Mouse (Mus musculus) skeletal muscle tissue, adult 2 months (tissue): Measurements from ENCODE around the gene Chchd4.
"Not testable (repeated sequence)": the region's sequence is repeated elsewhere in the genome, so short reads cannot be mapped to it uniquely, and the experiment has no call there.

Source experiments
- DNase-seq: peaks from one replicate; pipeline ENCODE4 v3.0.0-alpha.2; 2012; ENCODE audit warnings: low read depth, low spot score

Chchd4 gene

DNA sequence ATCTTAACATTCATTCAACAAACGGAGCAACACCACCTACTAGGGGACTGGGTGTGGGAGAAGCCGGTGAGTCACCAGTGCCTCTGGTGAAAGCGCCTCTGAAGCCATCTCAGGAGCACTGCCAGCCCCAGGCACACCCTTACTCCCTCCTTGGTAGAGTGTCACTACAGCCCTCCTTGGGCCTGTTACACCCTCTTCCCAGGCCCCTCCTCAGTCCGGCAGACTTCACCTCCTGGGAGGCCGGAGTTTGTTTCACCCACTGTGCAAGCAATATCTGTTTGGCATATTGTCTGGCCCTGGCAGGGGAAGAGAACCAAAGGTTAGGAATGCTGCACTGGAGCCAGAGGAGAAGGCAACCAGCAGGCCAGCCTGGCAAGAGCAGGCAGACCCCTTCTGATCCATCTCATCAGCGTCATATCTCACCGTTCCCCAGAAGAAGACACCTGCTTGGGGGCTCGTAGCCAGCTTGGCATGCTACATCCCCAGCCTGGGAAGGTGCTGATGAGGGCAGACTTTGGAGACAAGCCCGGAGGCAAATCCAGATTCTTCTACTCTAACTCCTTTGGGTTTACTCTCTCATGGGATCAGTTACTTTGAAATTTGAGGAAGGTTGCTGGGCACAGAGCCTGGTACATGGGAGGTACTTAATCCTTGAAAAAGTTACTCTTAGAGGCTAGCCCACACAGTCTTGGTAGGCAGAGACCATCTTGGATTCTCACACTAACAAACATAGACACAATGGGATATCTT, 1.3 kb upstream of the Chchd4 start:
- peak; percentile 52 for DNase-seq

DNA sequence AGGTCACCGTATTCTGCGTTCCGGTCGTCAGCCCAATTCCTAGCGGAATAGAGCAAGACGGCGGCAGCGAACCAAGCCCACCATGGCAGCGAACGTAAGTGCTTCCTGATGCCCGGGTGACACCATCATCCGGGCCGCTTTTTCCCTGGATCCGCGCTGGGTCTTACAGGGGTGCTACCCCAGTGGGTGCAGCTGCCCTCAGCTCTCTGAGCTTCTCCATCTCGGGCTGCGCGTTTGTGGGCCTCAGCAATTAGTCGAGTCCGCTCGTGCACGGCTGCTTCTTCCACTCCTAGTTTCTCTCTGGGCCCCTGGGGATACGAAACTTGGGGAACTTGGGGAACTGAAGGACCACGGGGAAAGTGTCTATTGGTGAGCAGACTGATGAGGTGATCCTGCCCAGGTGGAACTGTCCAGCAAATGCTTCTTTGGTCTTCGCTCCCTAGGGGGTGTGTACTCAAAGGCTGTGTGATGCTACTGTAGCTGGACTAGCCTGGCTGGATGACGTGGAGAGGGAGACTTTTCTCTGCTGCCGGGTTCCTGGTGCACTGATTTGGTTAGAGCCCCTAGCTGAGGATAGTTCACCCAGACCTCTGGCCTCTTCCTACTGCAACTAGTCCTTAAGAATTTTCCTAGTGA, 577 bp upstream of the Chchd4 start:
- no peak for DNase-seq

DNA sequence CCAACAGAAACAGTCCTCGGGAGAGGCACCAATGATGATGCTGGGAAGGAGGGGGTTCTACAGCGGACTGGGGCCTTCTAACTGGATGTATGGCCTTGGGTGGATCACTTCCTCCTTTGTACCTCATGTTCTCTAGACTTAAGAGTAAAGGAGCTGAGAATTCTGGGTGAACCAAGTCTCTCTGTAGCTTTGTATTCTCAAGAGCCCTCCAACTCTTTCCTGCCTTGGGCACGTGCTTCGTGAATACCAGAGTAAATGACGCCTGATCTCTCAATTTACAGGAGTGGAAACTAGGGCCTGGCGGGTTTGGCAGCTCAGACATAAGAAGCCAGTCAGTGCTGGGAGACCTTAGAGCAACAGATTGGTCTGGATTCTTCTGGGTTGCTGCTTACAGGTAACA, 1.0 kb downstream of the Chchd4 start:
- DNase-seq: no peak

DNA sequence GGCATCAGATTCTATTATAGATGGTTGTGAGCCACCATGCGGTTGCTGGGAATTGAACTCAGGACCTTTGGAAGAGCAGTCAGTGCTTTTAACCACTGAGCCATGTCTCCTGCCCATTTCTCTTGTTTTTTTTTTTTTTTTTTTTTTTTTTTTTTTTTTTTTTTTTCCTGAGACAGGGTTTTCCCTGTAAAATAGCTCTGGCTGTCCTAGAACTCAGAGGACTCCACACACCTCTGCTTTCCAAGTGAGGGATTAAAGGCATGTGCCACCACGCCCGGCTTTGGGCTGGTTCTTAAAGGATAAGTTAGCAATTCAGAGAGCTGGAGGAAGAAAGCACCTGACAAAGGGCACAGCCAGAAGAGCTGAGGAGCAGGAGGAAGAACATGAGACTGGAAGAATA, 1.9 kb downstream of the Chchd4 start:
- not testable (repeated sequence) for DNase-seq

DNA sequence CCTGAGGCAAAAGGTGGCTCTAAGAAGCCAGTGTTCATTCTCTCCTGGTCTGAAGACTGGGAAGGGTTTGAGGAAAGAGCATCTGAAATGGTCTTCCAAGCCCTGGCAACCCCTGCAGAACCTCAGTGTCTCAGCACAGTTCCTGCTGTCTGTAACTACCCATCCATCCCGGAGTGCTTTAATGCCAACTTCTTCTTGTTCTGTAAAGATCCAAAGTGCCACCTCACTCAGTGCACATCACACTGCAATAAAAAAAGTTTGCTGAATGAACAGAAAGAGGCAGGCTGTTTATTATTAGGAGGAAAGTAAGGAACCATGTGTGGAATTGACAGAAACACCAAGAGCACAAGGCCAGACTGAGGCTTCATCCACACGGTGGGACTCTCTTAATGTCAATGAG, 2.6 kb downstream of the Chchd4 start:
- DNase-seq: no peak

DNA sequence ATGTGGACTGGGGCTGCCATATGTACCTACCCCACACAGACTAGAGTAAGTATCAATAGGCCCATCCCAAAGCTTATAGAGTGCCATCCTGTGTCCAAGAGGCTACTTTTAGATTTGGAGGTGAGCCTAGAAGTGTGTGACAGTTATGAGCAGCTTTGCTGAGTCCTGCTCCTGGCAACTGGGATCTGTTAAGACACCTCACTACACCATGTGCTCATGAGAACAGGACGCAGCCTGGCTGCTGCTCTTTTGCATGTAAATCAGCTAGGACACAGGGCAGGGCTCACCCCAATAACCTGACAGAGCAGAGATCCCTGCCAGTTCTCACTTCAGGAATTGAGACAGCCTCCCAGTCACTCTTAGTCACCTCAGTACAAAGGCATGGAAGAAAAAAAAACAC, 6.2 kb downstream of the Chchd4 start:
- peak; percentile 78 for DNase-seq

DNA sequence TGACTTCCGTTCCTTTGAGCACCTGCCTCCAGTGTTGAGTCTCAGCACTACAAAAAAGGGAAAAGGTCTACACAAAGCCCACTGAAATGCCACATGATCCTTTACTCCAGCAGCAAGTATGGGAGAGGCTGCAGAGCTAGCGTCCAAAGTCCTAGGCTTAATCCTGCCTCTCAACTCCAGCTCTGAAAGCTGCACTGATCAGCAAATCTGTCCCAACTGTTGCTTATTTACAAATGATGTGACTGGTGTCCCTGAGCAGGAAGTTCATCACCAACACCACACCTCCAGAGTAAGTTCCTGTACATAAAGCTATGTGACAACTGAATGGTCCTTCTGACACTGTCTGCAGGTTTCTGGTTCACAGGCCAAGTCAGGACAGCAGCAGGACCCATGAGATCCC, 7.6 kb downstream of the Chchd4 start:
- DNase-seq: no peak

DNA sequence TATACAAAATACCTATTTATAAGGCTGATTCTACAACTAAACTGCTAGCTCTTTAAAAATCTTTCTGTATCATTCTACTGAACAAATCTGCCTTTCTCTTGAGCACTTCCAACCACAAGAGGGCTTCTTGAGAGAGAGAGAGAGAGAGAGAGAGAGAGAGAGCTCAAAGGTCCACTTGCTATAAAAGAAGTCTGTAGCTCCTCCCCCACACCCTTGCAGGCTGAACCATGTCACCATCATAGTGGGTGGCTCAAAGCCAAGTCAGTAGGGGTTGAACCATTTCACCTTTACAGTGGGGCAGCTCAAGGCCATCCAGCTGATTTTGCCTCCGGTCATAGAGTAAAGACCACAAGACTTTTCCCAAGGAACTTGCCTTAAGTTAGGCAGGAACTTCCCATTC, 13.9 kb downstream of the Chchd4 start:
- no peak for DNase-seq

DNA sequence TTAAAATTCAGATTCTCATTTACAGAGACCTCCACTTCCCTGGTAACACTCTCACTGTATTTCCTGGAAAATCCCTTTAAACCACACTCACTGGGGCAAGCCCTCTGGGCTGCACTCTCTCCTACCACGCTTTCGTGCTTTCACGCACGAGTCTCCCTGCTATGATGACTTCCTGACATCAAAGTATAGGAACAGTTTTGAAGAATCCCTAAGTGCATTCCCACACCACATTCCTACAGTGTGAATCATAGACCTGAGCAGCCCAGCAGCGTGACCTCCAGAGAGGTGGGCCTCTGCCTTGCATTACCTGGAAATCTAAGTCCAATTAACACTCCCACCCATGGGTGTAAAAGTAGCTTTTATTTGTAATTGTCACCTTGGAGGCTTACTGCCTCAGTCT, 18.8 kb downstream of the Chchd4 start:
- no peak for DNase-seq

DNA sequence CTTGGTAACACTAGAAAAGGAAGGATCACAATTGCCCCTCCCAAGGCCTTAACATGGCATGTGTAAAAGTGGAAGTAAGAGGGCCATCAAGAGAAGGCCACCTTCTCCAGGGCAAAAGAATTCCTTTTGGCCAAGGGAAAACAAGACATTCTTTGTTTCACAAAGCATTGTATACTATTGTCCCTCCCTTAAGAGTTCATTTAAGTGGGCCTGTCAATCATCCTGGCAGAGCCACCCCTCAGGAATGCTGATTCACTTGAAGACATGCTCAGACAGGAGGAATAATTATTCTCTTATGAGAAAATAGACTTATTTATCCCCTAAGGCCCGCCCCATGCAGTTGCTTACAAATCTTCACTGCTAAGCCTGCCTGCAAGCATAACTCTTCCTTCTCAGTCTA, 21.3 kb downstream of the Chchd4 start:
- no peak for DNase-seq

DNA sequence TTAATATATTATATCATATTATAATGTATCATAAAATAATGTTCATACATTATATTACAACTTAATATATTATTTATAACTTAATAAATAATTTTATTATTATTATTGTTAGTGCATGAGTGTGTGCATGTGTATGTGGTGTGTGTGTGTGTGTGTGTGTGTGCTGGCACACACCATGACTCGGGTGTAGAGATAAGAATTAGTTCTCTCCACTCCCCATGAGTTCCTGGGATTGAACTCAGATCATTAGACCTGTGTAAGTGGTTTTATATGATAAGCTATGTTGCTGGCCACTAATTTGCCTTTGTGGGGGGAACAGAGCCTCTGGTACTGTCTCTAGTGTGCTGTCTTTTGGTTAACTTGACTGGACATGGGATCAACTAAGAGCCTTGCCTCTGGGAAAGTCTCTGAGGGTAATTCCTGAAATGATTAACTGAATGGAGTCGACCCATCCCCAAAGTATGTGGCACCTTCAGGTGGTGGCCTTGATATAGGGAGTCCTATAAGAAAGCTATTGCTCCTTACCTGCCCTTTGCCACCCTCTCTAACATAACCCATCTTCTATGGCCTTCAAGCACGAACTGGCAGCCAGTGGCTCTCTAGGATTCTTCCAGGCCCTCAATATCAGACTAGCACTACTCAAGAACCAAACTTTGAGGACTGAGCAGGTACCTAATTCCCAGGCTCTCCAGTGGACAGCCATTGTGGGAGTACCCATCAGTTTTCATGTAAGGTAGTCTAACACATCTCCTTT, 23.7 kb downstream of the Chchd4 start:
- no peak for DNase-seq

DNA sequence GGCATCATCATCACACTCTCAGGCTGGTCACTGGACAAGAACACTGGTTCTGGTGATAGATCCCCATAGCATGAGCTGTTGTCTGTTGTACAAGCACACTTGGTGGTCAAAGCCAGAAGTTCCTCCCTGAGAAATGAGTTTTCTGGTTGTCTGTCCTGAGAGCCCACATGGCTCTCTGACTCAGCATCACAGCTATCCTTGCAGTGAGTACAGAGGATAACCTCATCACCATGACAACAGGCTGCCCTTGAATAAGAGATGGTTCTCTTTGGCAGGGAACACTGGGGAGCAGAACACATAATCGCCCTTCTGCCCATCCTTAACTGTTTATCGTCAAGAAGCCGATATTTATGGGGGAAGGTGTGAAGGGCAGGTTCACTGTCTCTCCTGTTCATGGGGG, 28.0 kb downstream of the Chchd4 start:
- DNase-seq: no peak

DNA sequence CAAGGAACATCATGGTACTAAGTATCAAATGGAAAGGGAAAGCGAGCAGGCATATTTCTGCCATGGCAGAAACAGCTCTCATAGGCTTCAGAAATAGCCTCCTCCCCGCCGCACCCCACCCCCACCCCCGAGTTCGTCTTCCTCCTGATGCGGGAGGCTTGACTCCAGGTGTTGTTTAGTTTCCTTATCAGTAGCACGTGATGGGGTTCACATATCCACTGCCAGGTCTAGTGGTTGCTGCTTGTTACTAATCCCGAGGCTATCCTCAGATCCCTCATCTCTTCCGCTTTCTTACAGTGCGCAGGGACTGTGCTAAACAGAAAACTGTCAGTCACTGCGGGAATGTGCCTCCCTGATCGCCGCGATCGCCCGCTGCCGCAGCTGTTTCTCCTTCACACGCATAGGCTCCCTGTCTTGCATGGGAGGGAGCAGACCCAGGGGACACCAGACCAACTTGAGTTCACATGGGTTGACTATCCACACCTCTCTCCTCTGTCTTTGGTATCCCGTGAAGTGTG, 32.1 kb downstream of the Chchd4 start:
- no peak for DNase-seq

DNA sequence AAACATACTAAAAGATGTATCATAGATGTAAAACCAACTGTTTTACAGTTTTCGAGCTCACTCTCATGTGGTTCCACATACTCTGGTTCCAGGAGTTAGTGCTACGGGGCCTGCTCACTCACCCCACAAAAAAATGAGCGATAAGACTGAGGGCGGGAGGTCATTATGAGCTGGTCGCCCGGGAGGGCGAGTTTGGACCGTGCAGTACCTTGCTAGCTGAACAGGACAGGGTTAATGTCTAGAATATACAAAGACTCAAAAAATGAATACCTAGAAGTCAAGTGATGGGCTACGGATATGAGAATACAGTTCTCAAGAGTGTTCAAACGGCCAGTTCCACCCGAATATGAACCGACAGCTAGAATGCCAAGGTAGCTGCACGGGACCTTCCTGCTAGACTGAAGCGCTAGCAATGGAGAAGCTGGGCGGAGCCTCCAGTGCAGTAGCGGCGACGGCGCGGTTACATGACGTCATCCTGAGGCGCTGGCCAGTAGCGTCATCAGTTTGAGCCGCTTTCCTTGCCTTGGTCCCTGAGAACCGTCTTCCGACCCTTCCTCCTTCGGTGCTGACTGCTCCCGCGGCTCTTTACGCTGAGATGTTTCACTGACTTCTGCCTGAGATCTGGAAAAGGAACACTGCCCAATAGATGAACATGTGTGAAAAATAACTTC, 32.7 kb downstream of the Chchd4 start:
- DNase-seq: peak; percentile 94

DNA sequence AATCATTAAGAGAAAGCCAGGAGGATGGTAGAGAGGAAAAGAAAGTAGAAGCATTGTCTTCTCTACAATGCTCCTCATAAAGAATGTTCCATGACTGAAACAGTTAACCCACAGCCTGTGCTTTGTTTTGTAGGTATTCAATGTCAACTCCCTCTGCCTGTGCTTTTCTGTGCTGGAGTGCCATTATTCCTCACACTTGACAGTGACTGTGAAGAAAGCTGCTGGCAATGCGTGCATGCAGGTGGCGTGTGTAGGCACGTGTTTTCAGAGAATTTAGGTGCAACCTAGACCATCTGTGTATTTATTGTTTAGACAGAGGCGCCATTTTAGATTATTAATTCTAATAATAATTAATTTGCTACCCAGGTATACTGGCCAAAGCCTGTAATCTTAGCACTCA, 49.2 kb downstream of the Chchd4 start:
- DNase-seq: no peak

DNA sequence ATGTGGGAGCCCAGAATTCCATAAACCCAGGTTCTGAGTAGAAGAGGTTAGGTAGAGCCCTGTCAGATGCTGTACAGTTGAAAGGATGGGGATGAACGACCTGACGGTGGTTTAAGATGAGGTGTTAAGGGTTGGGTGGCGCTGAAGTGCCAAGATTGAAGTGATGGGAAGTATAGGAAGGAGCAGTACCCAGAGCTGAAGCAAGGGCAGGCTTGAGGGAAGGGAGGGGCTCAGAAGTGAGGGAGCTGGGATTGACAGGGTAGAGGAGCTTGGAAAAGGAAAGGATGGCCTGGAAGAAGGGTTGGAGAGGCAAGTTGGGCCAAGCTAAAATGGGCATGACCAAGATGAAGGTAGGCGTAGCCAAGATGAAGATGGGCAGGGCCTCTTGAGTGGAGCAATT, 51.7 kb downstream of the Chchd4 start:
- DNase-seq: no peak

DNA sequence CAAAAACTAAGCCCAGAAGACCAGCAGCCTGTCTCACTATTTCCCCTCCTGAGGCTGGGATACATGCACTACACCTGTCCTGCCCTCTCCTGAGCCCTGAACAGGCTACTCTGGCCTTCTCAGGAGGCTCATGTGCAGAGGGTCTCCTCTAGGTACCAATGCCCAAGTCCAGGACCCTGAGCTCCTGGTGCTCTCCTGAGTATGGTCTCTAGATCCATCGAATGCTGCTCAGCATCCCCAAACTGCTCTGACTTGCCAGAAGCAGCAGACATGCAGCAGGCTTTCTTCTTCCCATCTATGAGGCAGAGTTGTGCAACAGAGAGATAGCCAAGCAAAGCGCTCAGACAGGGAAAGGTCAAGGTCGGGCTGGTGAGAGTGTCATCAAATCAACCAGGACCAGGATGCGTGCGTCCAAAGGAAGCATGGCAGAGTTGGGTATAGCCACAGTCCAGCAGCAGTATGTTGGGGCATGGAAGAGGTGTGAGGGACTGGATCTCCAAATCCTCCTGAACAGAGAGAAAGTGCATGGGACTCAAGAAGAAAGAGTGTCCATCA, 56.0 kb downstream of the Chchd4 start:
- no peak for DNase-seq

DNA sequence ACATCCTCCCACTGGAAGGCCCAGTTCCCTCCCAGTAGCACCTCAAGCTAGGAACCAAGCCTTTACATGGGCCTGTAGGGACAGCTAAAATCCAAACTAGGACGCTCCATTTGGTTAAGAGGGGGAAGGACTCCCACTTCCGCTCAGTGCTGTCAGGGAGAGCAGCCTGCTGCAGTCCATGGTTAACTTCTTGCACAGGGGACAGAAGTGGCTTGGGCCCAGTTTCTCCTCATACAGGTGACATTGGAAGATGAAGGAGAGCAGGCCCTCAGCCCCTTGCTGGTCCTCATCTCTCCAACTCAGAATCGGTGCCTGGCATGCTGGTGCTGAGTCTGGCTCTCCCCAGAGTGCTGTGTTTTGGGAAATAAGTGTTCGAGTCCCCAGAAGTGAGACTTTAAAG, 57.2 kb downstream of the Chchd4 start:
- no peak for DNase-seq

DNA sequence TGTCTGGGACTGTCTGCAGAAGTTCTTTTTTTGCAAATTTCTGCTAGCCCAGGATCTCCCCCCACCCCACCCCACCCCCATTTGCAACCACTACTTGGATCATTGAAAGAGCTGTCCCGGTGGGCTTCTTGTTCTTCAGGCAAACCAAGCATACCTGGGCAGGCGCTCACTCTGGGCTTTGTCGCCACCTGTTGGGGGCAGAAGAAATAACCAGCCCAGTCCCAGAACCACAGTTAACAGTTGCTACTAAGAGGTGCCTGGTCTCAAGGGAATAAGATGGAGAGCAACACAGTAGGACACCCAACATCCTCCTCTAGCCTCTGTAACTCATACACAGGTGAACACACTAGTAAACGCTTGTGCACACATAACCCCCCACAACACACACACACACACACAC, 58.5 kb downstream of the Chchd4 start:
- DNase-seq: no peak
